Mouse (Mus musculus) central nervous system, embryonic 14 days (tissue): ENCODE measurements around the gene Dydc2. TPM values are rescaled to one million over a fixed set of nuclear protein-coding genes. Genes with fewer than 3 reads are reported as not detected.

Source experiments
- polyA plus RNA-seq: library from polyadenylated mRNA; depleted of rRNA; stranded (reverse); fragments of >200 nt; gene quantifications from 2 replicates; pipeline ENCODE4 v1.2.3, GENCODE M21; 2012; rRNA removed

The Dydc2 gene
- polyA plus RNA-seq: 0.33 and 0.34 TPM in 2 replicates

DNA sequence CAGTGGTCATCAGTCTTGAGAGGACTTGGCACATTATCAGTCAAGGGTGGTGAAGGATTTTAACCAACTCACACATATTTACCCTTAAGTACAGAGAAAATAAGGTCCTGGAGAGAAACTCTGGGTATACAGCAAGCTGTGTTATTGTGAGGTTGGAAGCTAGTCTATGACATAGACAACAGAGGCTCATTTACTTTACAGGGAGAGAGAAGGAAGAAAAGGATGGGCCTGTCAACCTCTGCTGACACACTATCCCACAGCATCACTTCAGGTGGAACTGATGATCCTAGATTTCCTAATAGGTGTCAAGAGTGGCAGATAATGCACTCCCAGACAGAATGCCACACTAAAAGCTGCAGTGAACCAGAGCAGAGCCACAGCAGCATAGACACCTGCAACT, at the start of gene Dydc2:
TSS of gene Dydc2 (minus strand) at position 101 of the 400 bp plus-strand sequence.

DNA sequence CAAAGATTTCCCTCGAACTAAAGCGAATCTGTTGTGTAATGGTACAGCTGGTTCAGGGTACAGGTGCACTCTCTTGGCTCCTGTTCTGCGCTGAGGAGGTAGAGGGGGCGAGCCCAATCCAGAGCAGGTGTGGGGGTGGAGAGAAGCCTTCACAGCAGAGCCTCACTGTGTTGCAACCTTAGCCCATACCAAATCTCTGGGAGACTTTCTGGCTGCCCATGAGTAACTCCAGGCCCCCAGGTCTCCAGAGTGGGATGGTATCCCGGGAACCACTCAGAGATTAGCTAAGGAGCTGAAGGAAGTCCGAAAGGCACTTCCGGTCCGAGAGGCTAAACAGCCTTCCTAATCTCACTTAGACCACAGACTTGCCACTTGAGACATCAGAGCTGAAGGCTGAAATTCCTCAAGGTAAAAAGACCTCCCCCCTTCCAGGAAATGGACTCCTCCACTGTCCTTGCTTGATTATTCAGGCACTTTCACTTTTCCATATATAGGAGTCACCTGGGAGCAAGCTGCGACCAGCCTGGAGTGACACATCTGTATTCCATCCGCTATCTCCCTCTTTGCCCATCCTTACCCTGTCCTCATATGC, 35.9 kb upstream of the Dydc2 start, which contains the start of gene Mat1a:
TSS of gene Mat1a (plus strand) at position 183 of the 592 bp plus-strand sequence.

DNA sequence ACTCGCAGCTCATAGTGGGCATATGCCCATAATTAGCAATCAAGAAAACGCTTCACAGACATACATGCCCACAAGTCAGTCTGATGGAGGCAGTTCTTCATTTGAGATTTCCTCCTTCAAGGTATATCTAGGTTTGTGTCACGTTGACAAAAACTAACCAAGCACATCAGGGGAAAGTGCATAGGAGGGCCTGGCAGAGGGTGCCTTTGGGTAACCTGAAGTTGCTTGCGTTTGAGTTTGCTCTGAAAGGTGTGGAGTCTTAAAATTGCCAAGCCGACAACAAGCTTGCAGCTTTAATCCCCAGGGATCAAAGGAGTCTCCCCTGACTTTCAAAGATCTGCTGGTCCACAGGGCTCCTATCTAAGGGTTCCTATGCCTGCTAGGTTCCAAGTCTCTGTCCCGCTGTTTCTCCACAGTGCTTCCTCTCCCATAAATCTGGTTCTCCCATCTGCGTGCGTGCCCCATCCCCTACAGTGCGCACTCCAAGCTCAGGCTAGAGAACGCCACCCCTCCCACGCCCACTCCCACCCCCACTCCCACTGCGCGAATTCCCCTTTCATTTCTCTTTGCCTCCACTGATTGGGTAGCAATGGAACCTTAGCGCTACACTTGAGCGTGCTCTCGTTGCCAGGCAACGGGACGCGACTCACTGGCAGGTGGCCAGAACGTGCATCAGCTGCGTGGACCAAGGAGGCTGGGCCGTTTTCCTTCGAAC, 3.4 kb upstream of the Dydc2 start, which contains the start of gene Dydc1:
TSS of gene Dydc1 (plus strand) at position 683 of the 715 bp plus-strand sequence.

DNA sequence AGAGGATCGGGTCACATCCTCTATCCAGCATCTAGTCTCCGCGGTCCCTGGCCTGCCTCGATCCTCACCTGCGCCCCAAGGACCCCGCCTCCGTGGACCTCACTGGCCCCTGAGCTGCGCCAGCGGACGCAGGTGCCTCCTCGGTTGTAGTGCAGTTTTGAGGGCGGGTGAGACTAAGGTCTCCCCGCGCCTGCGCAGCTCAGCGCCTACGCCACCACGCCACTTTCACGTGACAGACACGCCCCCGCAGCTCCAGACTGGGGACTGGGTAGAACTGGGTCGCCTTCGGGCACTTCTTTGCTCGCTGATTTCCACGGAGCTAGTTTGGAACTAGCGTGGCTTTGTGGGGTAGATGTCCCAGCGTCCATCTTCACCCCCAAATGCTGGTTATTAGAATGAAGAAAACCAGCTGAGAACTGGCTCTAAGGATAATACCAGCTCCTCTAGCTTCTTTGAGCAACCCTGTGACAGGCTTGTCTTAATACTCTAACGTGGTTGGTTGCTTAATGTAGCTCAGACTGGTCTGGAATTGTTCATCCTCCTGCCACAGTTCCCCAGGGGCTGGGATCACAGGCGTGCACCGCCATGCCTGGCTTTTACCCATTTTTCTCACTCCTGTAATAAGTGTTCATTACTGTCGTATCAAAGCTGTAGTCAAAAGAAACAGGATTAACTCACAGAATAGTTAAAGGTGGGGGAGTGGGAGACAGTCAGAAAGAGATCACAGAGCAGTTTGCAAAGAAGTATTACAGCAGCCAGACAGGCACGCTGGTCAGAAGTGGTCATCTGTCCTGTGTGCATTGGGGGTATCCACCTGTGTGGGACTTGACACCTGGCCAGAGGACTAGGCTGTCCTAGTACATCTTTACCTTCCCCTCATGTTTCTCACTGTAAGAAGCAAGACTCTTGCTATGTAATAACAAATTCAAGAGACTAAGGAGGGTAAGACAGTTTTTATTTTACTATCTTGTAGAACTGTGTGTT, 55.1 kb downstream of the Dydc2 start, which contains the start of gene Fam213a:
TSS of gene Fam213a (minus strand) at position 159 of the 984 bp plus-strand sequence.

Other genes with a start within 250 kb of the Dydc2 start
- gene Sh2d4b, start 175.9 kb downstream of the Dydc2 start, polyA plus RNA-seq: 3.1 and 3.6 TPM in 2 replicates
- 76.8 and 80.3 TPM in 2 replicates for gene Tspan14, start 102.4 kb downstream of the Dydc2 start, polyA plus RNA-seq
- gene Fam213a, start 55.4 kb downstream of the Dydc2 start, polyA plus RNA-seq: 34.0 and 36.0 TPM in 2 replicates
- 0.05 and 0.08 TPM in 2 replicates for gene Dydc1, start 3.7 kb upstream of the Dydc2 start, polyA plus RNA-seq
- 0.02 TPM in 1 of 2 replicates, not detected in the other for gene Mat1a, start 35.8 kb upstream of the Dydc2 start, polyA plus RNA-seq
- gene Sftpa1, start 62.6 kb upstream of the Dydc2 start, polyA plus RNA-seq: not detected in 2 replicates
- gene Mbl1, start 82.2 kb upstream of the Dydc2 start, polyA plus RNA-seq: not detected in 2 replicates
- not detected in 2 replicates for gene Sftpd, start 115.9 kb upstream of the Dydc2 start, polyA plus RNA-seq
- 0.18 and 0.26 TPM in 2 replicates for gene Gm2832, start 209.6 kb upstream of the Dydc2 start, polyA plus RNA-seq